In genomic region chr7:25614831-25615705, GRCm38 (mm10) we compare ENCODE assay signal across 28 mouse cellular contexts. TPM values are rescaled to one million over a fixed set of nuclear protein-coding genes. Genes with fewer than 3 reads are reported as not detected.
DNase-seq lines count a peak whose midpoint lies in the region.
"Had no signal": no experiment of that assay in that cellular context is flagged by ENCODE, and none has a peak within 500 bp of the region (broad histone marks: within the 10 kb centered on the region; RNA-seq: fewer than 3 reads in every experiment).

No protein-coding gene starts in this region.

- H3K9me3 ChIP-seq in embryonic facial prominence, embryonic 10.5 days: no peaks in the 10 kb centered on the region
- H3K9me3 ChIP-seq: embryonic facial prominence, embryonic 13.5 days; forebrain, embryonic 13.5 days; hindbrain, embryonic 15.5 days; limb, embryonic 13.5 days; liver, embryonic 12.5 days; neural tube, embryonic 15.5 days had no signal

- H3K36me3 ChIP-seq in embryonic facial prominence, embryonic 10.5 days (replicated peaks): no peaks in the 10 kb centered on the region
- H3K36me3 ChIP-seq: embryonic facial prominence, embryonic 13.5 days; hindbrain, embryonic 15.5 days; limb, embryonic 13.5 days; liver, embryonic 12.5 days; neural tube, embryonic 15.5 days had no signal

- H3K4me1 ChIP-seq in embryonic facial prominence, embryonic 10.5 days: peaks cover 9% of the 10 kb centered on the region

- 71% methylated on average over 21 of the region's 21 CpGs for WGBS in embryonic facial prominence, embryonic 10.5 days

- peak; percentile 22 for DNase-seq in cerebellum, adult 9-11 months
- no peak for DNase-seq in cerebellum, postnatal 14 days
- peak; percentile 65 for DNase-seq in kidney, adult 11 months
- no peak for DNase-seq in kidney, postnatal 4 days
- DNase-seq in embryonic facial prominence, embryonic 10.5 days (ENCODE audit: low spot score): peak; percentile 5
- DNase-seq in kidney, postnatal 14 days: peak; percentile 24
- no peak for DNase-seq in frontal cortex, postnatal 14 days (ENCODE audit: low spot score in 2 of 2)
- DNase-seq in layer of hippocampus, adult 18-20 months (ENCODE audit: low spot score in 2 of 2): no peak
- DNase-seq: adrenal gland, postnatal 14 days; cerebellum, postnatal 25 days; heart, adult 18-20 months; lung, adult 18-20 months; lung, postnatal 10 days; thymus, postnatal 14 days had no signal

- H3K4me3 ChIP-seq in embryonic facial prominence, embryonic 10.5 days: no peak overlapping the region
- H3K4me3 ChIP-seq: embryonic facial prominence, embryonic 13.5 days; erythroblast, embryonic 14.5 days; forebrain, embryonic 13.5 days; hindbrain, embryonic 15.5 days; limb, embryonic 13.5 days; liver, embryonic 12.5 days; neural tube, embryonic 15.5 days had no signal

- H3K27me3 ChIP-seq in embryonic facial prominence, embryonic 10.5 days (replicated peaks; ENCODE audit: low read depth, poor library complexity, severe bottlenecking): peaks cover 8% of the 10 kb centered on the region
- H3K27me3 ChIP-seq: embryonic facial prominence, embryonic 13.5 days; hindbrain, embryonic 15.5 days; limb, embryonic 13.5 days; neural tube, embryonic 15.5 days had no signal

- H3K27ac ChIP-seq in embryonic facial prominence, embryonic 10.5 days (replicated peaks): no peak overlapping the region
- H3K27ac ChIP-seq: embryonic facial prominence, embryonic 13.5 days; forebrain, embryonic 13.5 days; hindbrain, embryonic 15.5 days; limb, embryonic 13.5 days; liver, embryonic 12.5 days; neural tube, embryonic 15.5 days had no signal

RNA-seq across cellular contexts. Expression of gene Erich4, which starts 0.6 kb away (rescaled TPM):
- not detected in 2 replicates for polyA plus RNA-seq in embryonic facial prominence, embryonic 10.5 days (2016; fragmentation: Nextera tagmentation; extraction: Ambion mirVana)
- total RNA-seq in layer of hippocampus, adult 18-20 months (2021): under 1 TPM in 1 of 2 experiments, not detected in 1; 0.38 TPM
- total RNA-seq: adrenal gland, postnatal 14 days; gastrocnemius, adult 8-10 months; left cerebral cortex, adult 18-20 months; left cerebral cortex, postnatal 25 days; megakaryocyte progenitor cell, adult 5-6 weeks had no signal
- polyA plus RNA-seq: CD4-positive, CD25-positive, alpha-beta regulatory T cell, adult 4 months; embryonic facial prominence, embryonic 13.5 days; erythroblast, embryonic 14.5 days; forebrain, embryonic 13.5 days; heart, embryonic 14.5 days; hindbrain, embryonic 15.5 days; limb, embryonic 13.5 days; midbrain, embryonic 11.5 days; neural tube, embryonic 15.5 days had no signal

RNA-seq across cellular contexts. Expression of gene Dmac2, which starts 4.1 kb away (rescaled TPM):
- polyA plus RNA-seq in embryonic facial prominence, embryonic 10.5 days (2016; fragmentation: Nextera tagmentation; extraction: Ambion mirVana): 31.6 and 34.8 TPM in 2 replicates
- 10 to 100 TPM; 50.5 to 53.9 TPM for total RNA-seq in layer of hippocampus, adult 18-20 months (2021)

RNA-seq across cellular contexts. Expression of gene B3gnt8, which starts 11.4 kb away (rescaled TPM):
- 0.99 and 1.3 TPM in 2 replicates for polyA plus RNA-seq in embryonic facial prominence, embryonic 10.5 days (2016; fragmentation: Nextera tagmentation; extraction: Ambion mirVana)
- total RNA-seq in layer of hippocampus, adult 18-20 months (2021): 1 to 10 TPM in 1 of 2 experiments, under 1 TPM in 1; 0.61 to 1.3 TPM

RNA-seq across cellular contexts. Expression of gene Bckdha, which starts 43.7 kb away (rescaled TPM):
- polyA plus RNA-seq in embryonic facial prominence, embryonic 10.5 days (2016; fragmentation: Nextera tagmentation; extraction: Ambion mirVana): 54.9 and 59.2 TPM in 2 replicates
- 10 to 100 TPM; 37.0 to 41.2 TPM for total RNA-seq in layer of hippocampus, adult 18-20 months (2021)

RNA-seq across cellular contexts. Expression of gene Exosc5, which starts 43.9 kb away (rescaled TPM):
- 93.5 and 101 TPM in 2 replicates for polyA plus RNA-seq in embryonic facial prominence, embryonic 10.5 days (2016; fragmentation: Nextera tagmentation; extraction: Ambion mirVana)
- total RNA-seq in layer of hippocampus, adult 18-20 months (2021): 10 to 100 TPM; 25.8 to 30.4 TPM

Comparison
In these comparisons a context has a peak if more than half of its experiments do, and no peak if none do; other contexts are left out.
1. DNase-seq: peak in cerebellum, adult 9-11 months (single experiment), kidney, adult 11 months (single experiment), embryonic facial prominence, embryonic 10.5 days (single experiment) and kidney, postnatal 14 days (single experiment); none in cerebellum, postnatal 14 days (0 of 2), kidney, postnatal 4 days (0 of 2), frontal cortex, postnatal 14 days (0 of 2) and layer of hippocampus, adult 18-20 months (0 of 2).